Mouse (Mus musculus): ENCODE measurements around the gene Trio.

Trio gene

DNA sequence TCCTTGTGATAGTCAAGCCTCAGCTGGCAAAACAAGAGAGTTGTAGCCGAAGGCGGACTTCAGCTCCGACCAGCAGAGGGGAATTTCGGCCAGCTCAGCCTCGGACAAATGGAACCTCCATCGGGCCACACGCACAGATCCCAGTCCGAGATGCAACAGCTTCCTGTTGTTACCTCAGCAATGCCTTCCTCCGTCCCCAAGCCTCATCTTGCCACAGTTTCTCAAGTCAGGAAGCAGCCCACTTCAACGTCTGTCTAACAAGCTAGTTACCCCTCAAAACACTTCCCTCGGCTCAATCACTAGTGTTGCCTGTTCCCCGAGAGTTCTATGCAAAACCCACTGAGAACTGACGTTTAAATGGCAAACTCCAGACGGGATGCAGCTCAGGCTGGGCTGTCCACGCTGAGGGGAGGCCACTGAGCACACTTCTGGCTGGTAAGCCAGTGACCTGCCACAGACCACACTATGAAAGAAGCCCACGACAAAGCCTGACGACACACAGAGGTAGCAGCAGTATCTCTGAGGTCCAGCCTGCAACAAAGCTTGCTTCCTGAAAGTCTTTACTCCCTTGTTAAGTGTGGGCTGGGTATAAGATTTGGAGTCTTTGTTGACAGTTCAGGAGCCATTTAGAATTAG is 34.5 kb downstream of the Trio start:
- no peak for DNase-seq

DNA sequence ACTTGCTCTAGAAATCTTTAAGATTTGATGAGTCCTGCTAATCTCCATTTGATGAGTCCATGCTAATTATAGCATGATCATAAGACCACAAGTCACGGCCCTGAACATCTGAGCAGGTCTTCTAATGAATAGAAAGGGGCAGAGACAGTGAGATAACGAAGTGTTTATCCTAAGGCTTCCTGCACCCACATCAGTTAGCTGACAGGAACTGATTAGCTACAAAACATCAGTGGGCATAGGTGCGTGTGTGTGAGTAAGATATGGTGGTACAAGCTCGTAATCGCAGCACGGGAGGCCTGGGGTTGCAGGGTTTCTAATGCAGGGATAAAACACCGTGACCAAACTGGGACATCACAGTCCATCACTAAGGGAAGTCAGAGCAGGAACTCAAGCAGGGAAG is 37.7 kb downstream of the Trio start:
- DNase-seq: no peak

DNA sequence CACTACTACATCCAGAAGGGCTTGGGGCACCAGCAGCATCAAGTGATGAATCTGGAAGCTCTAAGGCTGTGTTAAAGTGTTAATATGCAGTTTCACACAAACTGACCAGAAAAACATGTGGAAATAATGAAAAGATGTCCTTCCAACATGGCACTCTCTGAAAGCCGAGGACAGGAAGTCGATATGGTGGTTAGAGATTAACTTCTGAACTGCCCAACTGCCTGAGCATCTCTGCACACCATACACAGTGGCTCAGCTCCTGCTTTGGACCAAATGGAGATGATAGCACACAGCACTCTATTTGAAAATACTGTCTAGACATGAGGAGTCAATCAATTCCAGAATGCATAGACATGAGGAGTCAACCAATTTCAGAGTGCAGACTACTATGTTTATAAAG is 40.8 kb downstream of the Trio start:
- no peak for DNase-seq

DNA sequence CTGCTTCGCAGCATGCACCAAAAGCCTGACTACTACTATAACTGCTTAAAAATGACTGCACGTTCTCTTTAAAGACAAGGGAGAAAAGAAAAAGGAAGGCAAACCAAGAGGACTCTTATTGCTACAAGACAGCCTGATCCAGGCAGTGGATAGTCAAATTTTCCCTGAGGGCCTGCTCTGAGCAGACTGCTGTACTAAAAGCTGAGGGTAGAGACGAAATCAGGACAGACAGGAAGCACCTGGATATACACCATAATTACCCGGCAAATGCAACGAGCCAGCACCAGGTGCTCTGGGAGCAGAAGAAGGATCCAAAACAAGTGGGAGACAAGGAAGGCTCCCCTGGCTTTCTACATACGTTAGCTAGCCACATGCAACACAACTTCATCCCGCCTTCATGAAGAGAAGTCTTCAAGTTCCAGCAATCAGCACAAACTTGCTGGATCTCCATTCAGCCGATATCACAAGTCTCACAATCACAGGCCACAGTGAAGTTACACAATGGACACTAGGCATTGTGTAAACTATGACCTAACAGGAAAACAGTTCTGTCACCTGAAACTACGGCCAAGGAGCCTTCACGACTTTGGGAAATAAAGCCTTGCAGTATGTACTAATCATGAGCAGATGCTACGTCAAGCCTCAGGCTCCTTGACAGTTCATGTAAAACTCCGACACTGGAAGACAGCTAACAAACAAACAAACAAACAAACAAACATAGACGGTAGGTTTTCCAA is 43.7 kb downstream of the Trio start:
- no peak for DNase-seq

DNA sequence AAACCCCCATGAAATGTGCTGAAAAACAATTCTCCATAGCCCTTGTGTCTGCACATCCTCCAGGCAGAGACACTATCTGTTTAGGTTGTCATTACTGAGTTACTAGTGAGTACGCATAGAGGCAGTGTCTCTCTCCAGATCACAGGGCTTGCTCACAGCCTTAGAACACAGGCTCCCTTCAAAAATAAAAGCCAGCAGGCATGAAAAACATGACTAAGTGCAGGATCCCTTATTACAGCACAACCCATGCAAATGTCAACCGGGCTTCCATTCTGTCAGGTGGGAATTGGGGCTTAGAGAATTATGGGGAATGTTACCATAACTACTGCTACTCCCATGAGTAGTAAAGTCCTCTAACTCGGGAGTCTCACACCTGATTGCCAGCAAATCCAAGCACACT is 44.4 kb downstream of the Trio start:
- DNase-seq: no peak

DNA sequence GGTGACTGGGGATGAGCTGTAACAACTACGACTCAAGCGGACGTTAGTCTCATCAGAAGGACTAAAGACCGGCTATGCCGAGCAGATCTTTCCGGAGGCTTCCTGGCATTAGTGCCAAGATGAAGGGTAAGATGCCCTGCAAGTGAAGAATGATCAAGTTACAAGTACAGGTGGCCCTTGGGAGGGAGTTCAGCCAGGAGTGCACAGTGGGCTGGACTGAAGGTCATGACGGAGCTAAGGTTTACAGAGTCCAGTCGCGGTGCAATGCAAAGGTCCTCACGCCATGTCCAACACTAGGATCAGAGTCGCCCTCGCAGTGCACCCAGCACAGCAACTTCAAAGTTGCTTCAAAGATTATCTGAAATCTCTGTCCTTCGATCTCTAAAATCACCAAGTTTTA is 45.2 kb downstream of the Trio start:
- no peak for DNase-seq

DNA sequence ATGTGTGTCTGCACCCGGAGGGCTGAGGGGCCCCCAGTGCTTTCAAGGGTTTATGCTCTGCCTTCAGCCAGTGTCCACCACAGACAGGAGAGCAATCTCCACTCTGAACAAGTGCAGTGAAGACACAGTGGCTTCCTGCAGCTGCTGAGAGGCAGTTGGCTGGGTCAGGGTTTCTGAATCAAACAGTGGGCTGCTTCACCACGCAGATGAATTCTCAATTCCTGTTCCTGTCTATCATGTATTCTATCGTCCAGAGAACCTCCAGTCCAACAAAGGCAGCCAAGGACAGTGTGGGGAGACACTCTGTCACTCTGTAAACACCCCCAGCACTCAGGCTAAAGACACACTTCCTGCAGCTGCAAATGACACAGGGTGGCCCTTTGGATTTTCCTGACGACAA is 48.7 kb downstream of the Trio start:
- no peak for DNase-seq

DNA sequence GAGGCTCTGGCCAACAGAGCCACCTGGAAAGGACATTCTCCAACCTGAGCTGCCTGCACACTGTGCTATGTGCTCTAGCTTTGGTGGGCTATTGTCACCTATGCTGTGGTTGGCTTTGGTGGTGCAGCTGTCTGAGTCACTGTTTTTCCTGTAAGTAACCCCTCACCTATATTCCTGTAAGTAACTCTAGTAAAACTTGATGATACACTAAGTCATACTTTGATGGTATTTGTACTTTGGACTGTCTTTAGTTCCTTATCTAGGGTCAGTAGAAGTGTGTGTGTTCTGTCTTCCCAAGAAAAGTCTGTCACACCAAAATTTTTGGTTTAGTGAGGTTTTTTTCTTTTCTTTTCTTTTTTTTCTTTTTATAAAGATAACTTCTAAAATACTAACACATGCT is 49.3 kb downstream of the Trio start:
- no peak for DNase-seq

DNA sequence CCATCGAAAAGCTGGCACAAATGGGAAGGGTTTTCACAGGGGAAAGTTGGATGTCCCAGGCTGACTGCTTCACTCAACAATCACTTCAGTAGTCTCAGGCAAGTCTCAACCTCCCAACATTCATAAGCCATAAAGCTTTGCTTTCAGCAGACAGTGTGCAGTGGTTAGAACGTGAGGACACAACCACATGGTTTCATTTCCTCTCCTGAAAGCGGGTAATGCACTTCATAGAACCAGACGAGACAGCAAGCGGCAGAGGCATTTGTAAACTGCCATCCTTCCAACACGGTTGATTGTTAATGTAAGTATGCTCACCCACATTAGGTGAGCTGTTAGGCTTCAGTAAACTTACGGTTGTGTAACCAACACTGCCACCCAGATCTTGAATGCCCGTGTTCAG is 51.0 kb downstream of the Trio start:
- no peak for DNase-seq

DNA sequence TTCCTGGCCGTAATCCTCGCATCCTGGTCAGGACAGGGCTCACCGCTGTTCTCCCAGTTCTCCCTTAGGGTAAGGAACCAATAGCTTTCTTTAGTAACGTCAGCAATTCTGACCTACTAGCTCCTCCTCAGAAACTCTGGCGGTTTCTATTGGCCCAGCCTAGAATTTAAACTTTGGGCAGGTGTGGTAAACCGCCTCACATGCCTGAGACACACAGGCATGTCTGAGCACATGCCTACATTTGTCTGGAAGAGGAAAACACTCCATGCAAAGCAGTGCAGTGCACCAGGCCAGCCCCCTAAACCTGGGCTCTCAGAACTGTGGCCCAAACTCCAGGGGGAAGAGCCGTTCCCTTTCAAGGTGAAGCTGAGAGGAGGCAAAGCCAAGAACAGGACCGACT is 57.5 kb downstream of the Trio start:
- DNase-seq: no peak

DNA sequence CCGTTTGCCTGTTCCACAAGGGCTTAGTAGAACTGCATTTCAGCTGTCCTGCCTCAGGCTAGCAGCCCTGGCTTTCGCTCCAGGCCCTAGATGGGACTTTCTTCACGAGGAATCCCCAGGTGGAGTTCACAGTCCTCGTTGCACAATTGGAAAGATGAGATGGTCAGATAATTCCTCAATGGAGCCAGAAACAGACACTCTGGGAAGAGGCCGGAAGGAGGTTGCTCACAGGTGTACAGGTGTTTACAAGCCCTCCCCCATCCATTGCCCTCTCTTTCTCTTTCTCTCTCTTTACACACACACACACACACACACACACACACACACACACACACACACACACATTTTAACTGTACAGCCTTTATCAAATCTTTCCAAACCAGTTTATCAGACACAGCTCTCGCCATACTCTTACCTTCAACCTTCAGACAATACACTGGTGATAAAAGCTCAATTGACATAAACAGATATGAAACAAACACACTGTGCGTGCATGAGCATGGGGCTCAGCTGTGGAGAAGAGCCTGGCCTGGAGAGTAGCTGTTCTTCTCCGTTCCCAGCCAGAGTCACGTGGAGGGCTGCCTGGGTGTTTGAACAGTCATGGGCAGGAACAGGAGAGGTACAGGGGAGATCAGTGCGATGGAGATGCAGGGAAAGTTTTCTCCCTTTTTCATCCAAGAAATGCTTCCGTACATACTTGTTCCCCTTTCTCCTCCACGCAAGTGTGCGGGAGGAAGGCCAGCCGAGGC is 58.3 kb downstream of the Trio start:
- no peak for DNase-seq

DNA sequence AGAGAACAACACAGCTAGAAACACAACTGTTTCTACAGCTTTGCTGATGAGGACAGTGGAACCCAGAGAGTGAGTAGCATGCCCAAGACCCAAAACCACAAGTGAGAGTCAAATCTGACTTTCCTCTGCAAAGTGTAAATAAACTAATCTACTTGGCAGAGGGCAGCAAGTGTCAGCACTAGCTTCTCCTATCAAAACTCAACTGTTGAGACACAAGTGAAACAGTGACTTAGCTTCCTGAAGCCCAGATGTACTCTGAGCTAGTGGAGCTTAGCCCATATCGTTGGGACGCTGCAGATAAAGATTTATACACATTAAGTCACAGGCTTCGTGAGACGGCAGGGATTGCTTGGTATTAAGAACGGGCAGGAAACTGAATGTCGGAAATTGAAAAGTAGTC is 60.8 kb downstream of the Trio start:
- no peak for DNase-seq

DNA sequence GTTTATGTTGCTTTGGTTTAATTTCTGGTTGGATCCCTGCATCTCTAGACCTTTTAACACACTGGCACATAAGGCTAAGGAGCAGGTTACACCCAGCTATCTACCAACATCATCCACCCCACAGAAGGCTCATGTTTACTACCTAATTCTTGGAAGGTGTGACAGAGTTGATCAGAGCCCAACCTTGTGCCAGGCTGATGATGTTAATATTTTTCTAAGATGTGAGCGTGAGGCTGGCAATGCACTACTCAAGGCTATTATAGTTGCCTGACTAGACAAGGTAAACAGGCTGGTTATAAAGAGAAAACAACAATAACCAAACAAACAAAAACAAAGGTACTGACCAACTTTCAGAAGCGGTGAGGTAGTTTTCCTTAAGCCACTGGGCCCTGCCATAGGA is 62.1 kb downstream of the Trio start:
- DNase-seq: no peak

DNA sequence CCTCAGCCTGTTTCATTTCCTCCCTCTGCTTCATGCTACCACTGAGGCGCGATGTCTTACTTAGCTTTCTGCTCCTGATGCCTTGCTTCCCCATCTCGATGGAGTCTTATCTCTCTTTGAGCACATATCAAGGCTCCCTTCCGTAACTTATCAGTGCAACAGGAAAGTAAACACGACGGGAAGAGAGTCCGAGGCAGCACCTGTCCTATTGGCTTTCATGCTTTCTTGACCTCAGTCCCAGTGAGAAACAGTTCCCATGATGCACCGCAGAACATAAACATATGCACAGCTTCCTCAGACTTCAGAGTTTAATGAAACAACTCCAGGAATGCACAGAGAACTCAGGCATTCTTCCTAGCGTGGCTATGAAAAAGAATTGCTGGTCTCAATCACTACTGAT is 65.0 kb downstream of the Trio start:
- no peak for DNase-seq

DNA sequence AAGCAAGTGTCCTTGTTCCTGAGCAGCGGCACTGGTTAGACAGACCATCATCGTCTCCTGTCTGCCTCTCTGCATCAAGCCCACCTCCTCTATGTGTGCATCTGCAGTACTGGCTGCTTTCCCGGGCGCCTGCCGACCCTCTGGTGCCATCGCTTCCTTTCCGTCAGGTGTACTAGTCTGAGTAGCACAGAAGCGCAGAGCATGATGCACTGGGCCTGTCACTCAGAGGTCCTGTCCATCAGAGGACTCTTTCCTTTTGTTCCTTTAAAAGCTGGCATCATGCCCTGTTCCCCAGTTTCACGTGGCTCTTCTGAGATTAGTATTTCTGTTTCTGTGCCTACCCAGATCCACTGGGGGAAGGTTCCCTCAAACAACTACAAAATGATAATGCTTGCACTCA is 67.8 kb downstream of the Trio start:
- DNase-seq: no peak

DNA sequence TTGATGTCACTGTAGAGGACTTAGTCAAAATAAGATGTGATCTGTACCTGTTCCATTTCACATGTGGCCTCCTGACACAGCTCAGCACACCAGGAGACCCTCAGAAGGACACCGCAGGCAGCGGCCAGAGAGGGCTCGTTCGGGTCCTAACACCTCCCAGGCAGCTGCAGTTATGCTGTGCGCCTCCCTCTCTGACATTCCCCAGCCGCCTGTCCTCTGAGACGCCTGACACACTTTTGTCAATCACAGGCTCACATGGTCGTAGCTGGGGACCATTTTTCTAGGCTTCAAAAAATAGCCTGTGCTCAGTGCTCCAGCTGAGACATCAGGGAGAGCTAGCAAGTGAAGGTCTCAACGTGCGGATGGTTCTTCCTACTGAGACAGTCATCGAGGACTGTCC is 70.0 kb downstream of the Trio start:
- DNase-seq: no peak

DNA sequence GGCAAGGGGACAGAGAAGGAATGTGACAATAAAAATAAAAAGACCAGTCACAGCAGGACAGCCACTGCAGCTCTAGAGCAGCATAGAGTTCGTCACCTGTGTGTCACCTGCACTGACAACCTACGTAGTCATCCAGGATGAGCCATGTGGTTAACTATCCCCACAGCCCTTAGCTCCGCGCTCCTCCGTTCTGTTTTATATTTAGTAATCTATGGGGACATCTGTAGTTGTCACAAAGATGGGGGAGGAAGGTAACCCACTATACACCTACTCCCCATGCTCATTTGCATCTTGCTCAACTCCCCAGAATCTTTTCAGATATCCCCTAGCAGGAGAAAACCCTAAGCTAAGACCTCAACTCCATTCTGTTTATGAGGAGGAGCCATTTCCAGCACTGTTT is 71.3 kb downstream of the Trio start:
- no peak for DNase-seq

DNA sequence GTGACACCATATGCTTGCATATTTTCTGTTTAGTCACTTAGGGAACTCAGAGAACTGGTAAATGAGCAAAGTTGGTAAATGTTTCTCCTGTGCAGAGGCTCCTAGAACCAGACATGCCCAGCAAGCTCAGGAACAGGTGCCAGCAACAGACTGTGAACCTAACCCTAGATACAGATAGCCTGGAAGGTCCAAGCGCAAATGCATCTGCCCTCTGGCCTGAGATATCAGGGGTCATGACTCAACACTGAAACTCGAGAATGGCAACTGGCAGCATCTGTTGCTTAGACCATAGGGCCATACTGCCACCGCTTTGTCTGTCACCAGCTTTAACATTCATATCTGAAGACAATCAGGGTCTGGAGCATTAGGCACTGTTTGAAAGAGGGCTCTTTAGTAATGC is 72.1 kb downstream of the Trio start:
- no peak for DNase-seq

DNA sequence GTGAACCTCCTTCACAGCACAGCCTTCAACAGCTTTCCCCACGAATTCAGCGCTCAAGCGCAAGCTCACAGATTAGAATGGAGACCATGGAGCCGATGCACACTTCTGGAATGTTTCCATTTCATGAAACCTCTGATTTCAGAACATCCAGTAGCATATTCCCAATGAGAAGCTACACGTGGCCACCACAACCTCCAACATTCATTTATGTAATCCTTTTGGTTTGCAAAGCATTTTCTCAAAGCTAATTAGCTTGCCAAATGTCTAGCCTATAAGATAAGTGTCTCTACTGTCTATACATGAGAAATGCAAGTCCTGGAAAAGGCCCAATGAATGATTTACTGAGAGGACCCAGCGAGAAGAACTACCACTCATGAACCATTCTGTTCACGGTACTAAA is 74.5 kb downstream of the Trio start:
- DNase-seq: no peak

DNA sequence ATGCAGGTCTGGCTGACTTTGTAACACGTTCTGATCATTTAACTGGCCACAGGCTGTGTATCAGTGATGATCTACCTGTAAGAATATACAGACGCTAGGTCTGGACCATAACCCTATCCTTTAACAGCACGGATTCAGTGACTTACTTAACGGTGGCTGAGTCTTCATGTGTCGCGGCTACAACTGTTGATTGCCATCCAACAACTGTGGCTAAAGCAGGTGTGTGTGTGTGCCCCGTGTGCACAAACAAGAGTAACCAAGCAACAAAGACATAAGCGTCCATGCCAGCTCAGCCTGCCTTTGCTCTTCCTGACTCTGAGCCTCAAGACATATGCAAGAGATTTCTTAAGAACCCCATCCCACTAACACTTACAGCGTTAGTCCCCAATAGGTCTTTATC is 76.5 kb downstream of the Trio start:
- no peak for DNase-seq

DNA sequence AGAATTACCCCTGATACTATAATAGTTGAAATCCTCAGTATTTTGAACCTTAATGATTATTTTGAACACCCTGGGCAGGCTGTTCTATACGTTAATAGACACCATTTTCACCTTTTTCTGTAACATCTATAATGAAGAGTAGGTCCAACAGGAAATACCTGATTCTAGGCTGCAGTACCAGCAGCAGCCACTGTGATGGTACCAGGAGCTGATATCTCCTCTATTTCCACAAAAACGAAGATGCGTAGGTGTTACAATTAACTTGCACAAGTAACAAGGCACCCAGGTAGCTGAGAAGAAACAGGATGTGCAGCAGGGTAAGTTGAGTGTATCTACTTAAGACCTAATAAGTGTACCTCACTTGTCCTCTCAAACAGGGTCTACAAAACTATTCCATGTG is 77.8 kb downstream of the Trio start:
- no peak for DNase-seq

DNA sequence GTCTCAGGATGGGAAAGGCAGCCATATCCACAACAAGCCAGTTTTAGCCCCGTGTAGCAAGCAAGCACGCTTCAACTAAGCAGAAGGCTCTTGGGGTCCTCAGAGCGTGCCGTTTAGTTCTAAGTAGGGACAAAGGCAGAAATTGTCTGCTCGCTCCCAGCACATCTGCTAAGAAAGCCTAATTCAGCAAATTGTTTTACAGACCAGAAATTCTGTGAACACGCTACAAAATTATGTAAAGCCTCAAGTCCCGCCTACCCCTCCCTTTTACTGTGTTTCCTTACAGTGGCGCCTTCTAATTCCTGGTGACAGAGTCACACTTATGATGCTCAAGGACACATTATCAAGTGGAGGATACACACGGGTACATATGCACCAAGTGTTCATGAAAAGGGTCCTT is 80.1 kb downstream of the Trio start:
- DNase-seq: no peak

DNA sequence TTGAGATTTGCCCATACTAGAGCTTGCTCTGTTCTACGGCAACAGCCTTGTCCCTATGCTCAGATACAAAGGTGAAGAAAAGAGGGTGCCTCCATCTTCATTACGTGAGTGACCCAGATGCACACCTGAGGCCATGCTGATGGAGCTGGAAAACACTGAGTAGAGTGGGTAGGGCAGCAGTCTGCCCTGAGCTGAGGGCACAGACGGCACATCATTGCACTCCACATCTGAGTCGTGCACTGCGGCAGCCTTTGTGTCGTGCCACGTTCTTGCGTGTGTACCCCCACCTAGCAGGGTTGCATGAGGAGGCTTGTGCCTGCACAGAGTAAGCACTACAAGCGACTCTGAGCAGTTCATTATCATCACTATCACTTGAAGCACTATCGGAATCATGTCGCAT is 80.8 kb downstream of the Trio start:
- DNase-seq: no peak

DNA sequence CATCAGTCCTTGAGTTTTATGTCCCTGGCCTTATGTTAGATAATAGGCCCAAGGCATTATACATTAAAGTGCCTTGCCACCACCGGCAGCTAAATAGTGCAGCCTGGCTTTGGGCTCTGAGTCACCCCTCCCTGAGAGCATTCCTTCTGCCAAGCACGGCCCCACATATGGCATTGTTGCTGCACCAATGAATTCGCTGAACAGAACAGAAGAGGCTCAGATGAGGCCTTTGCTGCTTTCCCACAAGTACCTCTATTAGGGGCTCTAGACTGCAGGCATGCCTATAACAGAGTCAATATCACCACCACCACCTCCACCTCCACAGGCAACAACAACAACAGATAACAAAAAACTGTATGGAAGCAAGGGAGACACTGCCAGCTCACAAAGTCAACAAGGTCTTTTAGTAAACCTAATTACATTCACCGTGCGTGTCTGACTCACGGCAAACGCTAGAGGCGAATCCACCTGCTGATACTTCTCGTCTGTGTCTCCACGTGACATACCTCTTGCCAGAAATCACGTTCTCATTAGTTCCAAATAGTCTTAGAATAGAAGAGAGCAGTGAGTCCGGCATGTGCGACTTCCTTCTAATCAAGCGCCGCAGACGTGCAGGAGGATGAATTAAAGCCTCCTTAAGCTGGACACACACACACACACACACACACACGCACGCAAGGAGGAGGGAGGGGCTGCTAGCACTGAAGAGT is 82.0 kb downstream of the Trio start:
- no peak for DNase-seq
